Mouse (Mus musculus): ENCODE data around the gene Aco1. TPM values are rescaled to one million over a fixed set of nuclear protein-coding genes. Genes with fewer than 3 reads are reported as not detected.

Gene Aco1
- polyA plus RNA-seq, 1 experiment from 2014 or later, result 46.8 TPM

- Histone ChIP-seq H3K4me3 (no peak overlapping the region), H3K36me3 (peaks cover 9% of the 10 kb centered on the region), H3K9me3 (no peaks in the 10 kb centered on the region), H3K9ac (no peak overlapping the region), H3K27me3 (no peaks in the 10 kb centered on the region), H3K27ac (replicated peaks) (no peak overlapping the region), H3K4me1 (replicated peaks) (no peaks in the 10 kb centered on the region), H3K4me2 (no peak overlapping the region)
- no peak for ATAC-seq (ENCODE audit: low FRiP score, low read depth)
- WGBS, result 97% methylated on average over 8 of the region's 8 CpGs
Measured at GRCm38 (mm10) chr4:40160591-40161434, 17.9 kb downstream of the Aco1 start.

- no peak overlapping the region for H3K4me2 ChIP-seq
- H3K4me1 ChIP-seq (replicated peaks), result no peaks in the 10 kb centered on the region
- no peak for ATAC-seq (ENCODE audit: low FRiP score, low read depth)
- H3K9me3 ChIP-seq, result no peaks in the 10 kb centered on the region
- no peak overlapping the region for H3K9ac ChIP-seq
- H3K27me3 ChIP-seq, result no peaks in the 10 kb centered on the region
- peaks cover 34% of the 10 kb centered on the region for H3K36me3 ChIP-seq
- no peak overlapping the region for H3K27ac ChIP-seq (replicated peaks)
- no peak overlapping the region for H3K4me3 ChIP-seq
- WGBS, result 71% methylated on average over 10 of the region's 10 CpGs
Measured at GRCm38 (mm10) chr4:40163646-40164045, 20.8 kb downstream of the Aco1 start.

GRCm38 (mm10) chr4:40171477-40171876, 28.6 kb downstream of the Aco1 start:
- Histone ChIP-seq H3K27me3 (no peaks in the 10 kb centered on the region), H3K27ac (replicated peaks) (no peak overlapping the region), H3K9me3 (no peaks in the 10 kb centered on the region), H3K4me3 (no peak overlapping the region), H3K4me2 (no peak overlapping the region), H3K4me1 (replicated peaks) (no peaks in the 10 kb centered on the region), H3K36me3 (peaks cover 46% of the 10 kb centered on the region), H3K9ac (no peak overlapping the region)
- 93% methylated on average over 4 of the region's 4 CpGs for WGBS
- no peak for ATAC-seq (ENCODE audit: low FRiP score, low read depth)

DNA sequence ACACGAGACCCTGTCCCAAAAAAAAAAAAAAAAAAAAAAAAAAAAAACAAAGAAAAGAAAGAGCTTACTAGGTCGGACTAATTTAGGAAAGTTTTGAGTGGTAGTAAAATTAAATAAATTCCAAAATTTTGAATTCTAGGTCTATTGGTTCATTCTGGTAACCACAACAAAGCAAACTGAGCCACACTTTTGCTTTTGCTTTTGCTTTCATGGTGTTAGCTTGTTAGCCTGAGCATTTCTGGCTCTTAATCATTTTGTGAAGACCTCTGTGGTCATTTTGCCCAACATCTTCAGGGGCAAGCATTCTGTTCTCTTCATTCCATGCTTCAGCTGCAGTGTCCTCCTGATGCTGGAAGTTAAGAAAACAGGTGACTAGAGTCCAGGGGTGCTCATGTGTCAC, 29.5 kb downstream of the Aco1 start:
- no peak overlapping the region for H3K4me3 ChIP-seq
- 95% methylated on average over 2 of the region's 2 CpGs for WGBS
- H3K36me3 ChIP-seq, result peaks cover 40% of the 10 kb centered on the region

DNA sequence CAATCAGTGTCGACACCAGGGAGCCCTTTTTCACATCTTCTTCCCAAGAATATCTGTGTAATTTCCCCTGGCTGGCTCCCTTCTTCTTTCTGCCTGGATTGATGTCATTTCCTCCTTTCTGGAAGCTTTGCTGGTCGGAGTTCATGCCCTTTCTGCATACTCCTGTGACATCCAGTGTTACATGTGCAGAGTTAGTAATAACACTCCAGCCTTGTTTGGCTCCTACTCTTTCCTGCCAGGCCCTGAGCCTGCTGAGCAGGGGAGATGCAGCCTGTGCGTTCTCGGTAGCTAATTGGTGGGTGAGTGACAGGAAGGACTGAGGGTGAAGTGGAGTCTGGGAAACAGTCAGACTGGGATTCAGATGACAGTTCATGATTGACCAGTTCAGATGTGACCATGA, 31.4 kb downstream of the Aco1 start:
- Histone ChIP-seq H3K9me3 (no peaks in the 10 kb centered on the region), H3K4me2 (no peak overlapping the region), H3K36me3 (peaks cover 40% of the 10 kb centered on the region), H3K4me1 (replicated peaks) (no peaks in the 10 kb centered on the region), H3K4me3 (no peak overlapping the region), H3K27me3 (no peaks in the 10 kb centered on the region), H3K9ac (no peak overlapping the region), H3K27ac (replicated peaks) (no peak overlapping the region)
- 72% methylated on average over 4 of the region's 4 CpGs for WGBS
- no peak for ATAC-seq (ENCODE audit: low FRiP score, low read depth)

More for the DNA sequence above, 29.5 kb downstream of the Aco1 start:
- Histone ChIP-seq H3K9me3 (no peaks in the 10 kb centered on the region), H3K4me2 (no peak overlapping the region), H3K4me1 (replicated peaks) (no peaks in the 10 kb centered on the region), H3K27me3 (no peaks in the 10 kb centered on the region), H3K9ac (no peak overlapping the region), H3K27ac (replicated peaks) (no peak overlapping the region)
- ATAC-seq (ENCODE audit: low FRiP score, low read depth), result no peak

DNA sequence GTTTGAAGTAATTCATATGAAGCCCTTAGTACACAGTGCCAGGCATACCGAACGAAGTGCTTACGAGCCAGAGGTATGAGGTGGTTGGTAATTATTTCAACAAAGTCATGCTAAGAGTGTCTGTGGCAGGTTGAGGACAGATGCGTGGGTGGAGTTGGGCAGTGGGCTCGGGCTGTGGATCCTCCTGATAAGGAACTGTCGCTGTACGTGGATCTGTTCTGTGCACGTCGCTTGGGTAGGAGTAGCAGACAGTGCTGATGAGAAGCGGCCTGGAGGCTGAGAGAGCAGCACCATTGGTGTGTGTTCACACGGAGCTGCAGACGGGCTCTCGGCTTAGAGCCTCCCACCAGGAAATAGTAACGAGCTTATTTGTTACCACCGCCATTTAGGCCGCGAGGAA, 35.7 kb downstream of the Aco1 start:
- Histone ChIP-seq H3K36me3 (peaks cover 66% of the 10 kb centered on the region), H3K27me3 (no peaks in the 10 kb centered on the region), H3K27ac (replicated peaks) (no peak overlapping the region), H3K4me1 (replicated peaks) (no peaks in the 10 kb centered on the region), H3K9me3 (no peaks in the 10 kb centered on the region), H3K9ac (no peak overlapping the region), H3K4me3 (no peak overlapping the region), H3K4me2 (no peak overlapping the region)
- no peak for ATAC-seq (ENCODE audit: low FRiP score, low read depth)
- 95% methylated on average over 17 of the region's 17 CpGs for WGBS

GRCm38 (mm10) chr4:40180046-40180445, 37.2 kb downstream of the Aco1 start:
- Histone ChIP-seq H3K36me3 (peaks cover 79% of the 10 kb centered on the region), H3K4me1 (replicated peaks) (no peaks in the 10 kb centered on the region)
- WGBS, result 98% methylated on average over 6 of the region's 6 CpGs

GRCm38 (mm10) chr4:40181681-40182080, 38.8 kb downstream of the Aco1 start:
- Histone ChIP-seq H3K4me3 (no peak overlapping the region), H3K9me3 (no peaks in the 10 kb centered on the region), H3K27ac (replicated peaks) (no peak overlapping the region), H3K4me2 (no peak overlapping the region), H3K4me1 (replicated peaks) (no peaks in the 10 kb centered on the region), H3K9ac (no peak overlapping the region), H3K36me3 (peaks cover 80% of the 10 kb centered on the region), H3K27me3 (no peaks in the 10 kb centered on the region)
- 95% methylated on average over 8 of the region's 8 CpGs for WGBS
- no peak for ATAC-seq (ENCODE audit: low FRiP score, low read depth)

More at GRCm38 (mm10) chr4:40180046-40180445, 37.2 kb downstream of the Aco1 start:
- no peaks in the 10 kb centered on the region for H3K9me3 ChIP-seq
- no peak overlapping the region for H3K9ac ChIP-seq
- H3K4me3 ChIP-seq, result no peak overlapping the region
- no peak for ATAC-seq (ENCODE audit: low FRiP score, low read depth)
- H3K4me2 ChIP-seq, result no peak overlapping the region
- no peaks in the 10 kb centered on the region for H3K27me3 ChIP-seq
- no peak overlapping the region for H3K27ac ChIP-seq (replicated peaks)

DNA sequence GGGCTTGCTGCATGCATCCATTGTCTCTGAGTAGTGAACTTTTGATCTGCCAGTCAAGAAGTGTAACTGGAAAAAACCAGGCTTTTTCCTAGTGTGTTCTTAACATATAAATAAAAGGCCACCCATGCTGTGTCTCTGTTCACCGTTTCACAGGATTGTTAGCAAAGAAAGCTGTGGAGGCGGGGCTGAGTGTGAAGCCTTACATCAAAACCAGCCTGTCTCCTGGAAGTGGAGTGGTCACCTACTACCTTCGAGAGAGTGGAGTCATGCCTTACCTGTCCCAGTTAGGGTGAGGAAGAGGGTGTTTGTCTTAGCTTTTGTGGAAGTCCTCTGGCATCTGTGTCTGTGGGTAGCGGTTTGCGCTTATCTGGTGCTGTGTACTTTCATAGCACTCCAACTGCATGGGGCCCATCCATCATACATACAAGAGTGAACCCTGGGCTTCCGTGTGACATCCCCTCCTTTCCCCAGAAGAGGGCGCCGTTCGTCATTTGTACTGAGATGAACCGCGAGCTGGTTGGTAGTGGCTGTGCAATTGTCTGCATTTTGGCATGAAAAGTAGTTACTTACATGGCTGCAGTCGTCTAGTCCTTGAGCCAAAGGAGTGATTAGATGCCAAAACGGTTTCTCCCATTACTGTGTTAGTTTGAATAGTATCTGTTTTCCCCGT, 39.9 kb downstream of the Aco1 start:
- H3K4me2 ChIP-seq, result no peak overlapping the region
- no peaks in the 10 kb centered on the region for H3K4me1 ChIP-seq (replicated peaks)
- WGBS, result 44% methylated on average over 14 of the region's 14 CpGs
- no peak overlapping the region for H3K27ac ChIP-seq (replicated peaks)
- peak; percentile 38; the same call in 1 of the 2 replicates for ATAC-seq (ENCODE audit: low FRiP score, low read depth)
- no peaks in the 10 kb centered on the region for H3K9me3 ChIP-seq
- peaks cover 82% of the 10 kb centered on the region for H3K36me3 ChIP-seq
- no peak overlapping the region for H3K4me3 ChIP-seq
- no peak overlapping the region for H3K9ac ChIP-seq
- H3K27me3 ChIP-seq, result no peaks in the 10 kb centered on the region

DNA sequence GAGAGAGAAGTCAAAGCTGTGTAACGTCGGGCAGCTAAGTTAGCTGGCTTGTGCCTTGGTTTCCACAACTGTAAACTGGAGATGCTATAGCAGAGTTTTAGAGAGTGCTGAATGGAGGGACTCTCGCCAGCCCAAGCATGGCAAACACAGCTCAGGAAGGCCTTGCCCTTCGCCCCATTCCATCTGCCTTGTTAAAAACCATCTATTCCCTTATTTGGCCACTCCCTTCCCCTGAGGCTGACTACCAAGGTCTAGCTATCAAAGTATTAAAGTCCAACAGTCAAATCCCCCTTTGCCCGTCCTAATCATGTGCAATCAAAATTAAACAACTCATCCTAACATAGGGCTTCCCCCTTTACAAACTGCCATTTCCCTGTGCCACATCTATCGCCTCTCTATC, 40.9 kb downstream of the Aco1 start:
- Histone ChIP-seq H3K9ac (no peak overlapping the region), H3K4me2 (no peak overlapping the region), H3K9me3 (no peaks in the 10 kb centered on the region), H3K36me3 (peaks cover 82% of the 10 kb centered on the region), H3K4me3 (no peak overlapping the region), H3K27me3 (no peaks in the 10 kb centered on the region), H3K4me1 (replicated peaks) (no peaks in the 10 kb centered on the region), H3K27ac (replicated peaks) (no peak overlapping the region)
- 97% methylated on average over 6 of the region's 6 CpGs for WGBS
- no peak for ATAC-seq (ENCODE audit: low FRiP score, low read depth)

DNA sequence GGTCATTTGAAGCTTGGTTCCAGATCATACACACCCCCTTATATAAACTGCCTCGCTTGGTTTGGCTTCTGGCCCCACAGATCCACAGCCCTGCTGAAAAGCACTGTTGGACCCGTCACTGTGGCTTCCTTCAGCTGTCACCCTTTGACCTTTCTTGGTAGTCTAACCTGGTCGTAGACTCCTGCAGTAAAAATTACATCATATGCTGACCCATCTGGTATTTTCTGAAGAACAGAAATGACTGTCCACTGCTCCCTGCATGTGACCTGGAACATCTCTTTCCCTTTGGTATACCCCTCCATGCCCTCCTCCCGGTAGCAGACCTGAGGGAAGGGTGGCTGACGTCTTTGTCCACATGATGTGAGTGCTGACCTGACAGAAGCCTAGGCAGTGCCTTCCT, 41.6 kb downstream of the Aco1 start:
- Histone ChIP-seq H3K36me3 (peaks cover 84% of the 10 kb centered on the region), H3K27ac (replicated peaks) (no peak overlapping the region), H3K27me3 (no peaks in the 10 kb centered on the region), H3K4me1 (replicated peaks) (no peaks in the 10 kb centered on the region), H3K9me3 (no peaks in the 10 kb centered on the region), H3K9ac (no peak overlapping the region), H3K4me2 (no peak overlapping the region), H3K4me3 (no peak overlapping the region)
- no peak for ATAC-seq (ENCODE audit: low FRiP score, low read depth)
- WGBS, result 82% methylated on average over 5 of the region's 5 CpGs

GRCm38 (mm10) chr4:40187956-40188355, 45.1 kb downstream of the Aco1 start:
- H3K27ac ChIP-seq (replicated peaks), result no peak overlapping the region
- no peak for ATAC-seq (ENCODE audit: low FRiP score, low read depth)
- H3K9ac ChIP-seq, result no peak overlapping the region
- H3K27me3 ChIP-seq, result no peaks in the 10 kb centered on the region
- no peaks in the 10 kb centered on the region for H3K9me3 ChIP-seq
- no peak overlapping the region for H3K4me3 ChIP-seq
- H3K4me2 ChIP-seq, result no peak overlapping the region
- H3K4me1 ChIP-seq (replicated peaks), result no peaks in the 10 kb centered on the region
- WGBS, result 93% methylated on average over 7 of the region's 7 CpGs
- H3K36me3 ChIP-seq, result peaks cover 80% of the 10 kb centered on the region
